Mouse (Mus musculus): ENCODE measurements at regions not wholly inside any gene's neighbourhood (a gene's known extent, or its start where the extent isn't known, plus 50 kb on each side); places are given as distances from the start of the nearest gene placed in this dataset.

DNA sequence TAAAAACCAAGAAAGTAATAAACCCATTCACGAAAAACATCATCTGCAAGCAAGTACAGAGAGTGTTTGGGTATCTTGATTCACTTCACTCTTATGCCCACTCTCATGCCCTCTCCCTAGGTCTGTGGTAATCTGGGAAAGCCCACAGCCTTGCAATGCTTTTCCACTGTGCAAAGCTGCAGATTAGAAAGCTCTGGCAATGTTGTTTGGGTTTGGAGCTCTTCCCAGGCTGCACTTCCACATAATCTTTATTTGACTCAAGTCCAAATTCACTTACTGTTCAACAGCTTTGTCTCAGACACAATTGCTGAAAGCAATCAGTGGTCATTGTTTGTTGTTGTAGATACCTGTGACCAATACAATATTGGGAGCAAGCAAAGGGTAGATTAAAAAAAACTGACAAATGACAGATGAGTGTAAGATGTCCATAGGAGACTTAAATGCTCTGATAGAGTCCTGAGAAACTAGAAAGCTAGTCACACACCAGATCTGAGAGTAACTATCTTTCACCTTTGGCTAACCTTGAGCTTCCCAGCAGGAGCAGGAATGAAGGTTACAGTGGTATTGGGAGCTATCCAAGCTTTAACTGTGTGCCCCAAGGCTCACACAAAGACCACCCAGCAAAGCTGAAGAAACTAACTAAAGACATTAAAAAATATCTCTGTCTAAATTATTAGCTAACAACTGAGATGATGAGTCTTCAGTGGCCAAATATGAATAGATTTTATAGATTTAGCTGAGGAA is 325.7 kb upstream of the Klf12 start:
- Histone ChIP-seq H3K4me2 (ENCODE audit: low read depth) (no peak overlapping the region), H3K27me3 (ENCODE audit: control insufficient read depth, insufficient read depth, insufficient read length) (no peaks in the 10 kb centered on the region), H3K79me2 (ENCODE audit: control insufficient read depth, insufficient read depth) (no peaks in the 10 kb centered on the region), H3K4me3 (no peak overlapping the region), H3ac (ENCODE audit: control insufficient read depth, insufficient read length) (no peak overlapping the region), H3K36me3 (ENCODE audit: control insufficient read depth, insufficient read depth) (no peaks in the 10 kb centered on the region)
- TF ChIP-seq MYOG (IDR thresholded peaks at IDR 0.05; ENCODE audit: control insufficient read depth in 1 of 3, insufficient read depth in 1 of 3, insufficient read length in 2 of 3, low read depth in 2 of 3): no peak
- no peak for TF ChIP-seq CEBPB (IDR thresholded peaks at IDR 0.05; ENCODE audit: insufficient read depth, poor library complexity, severe bottlenecking)
- no peak for TF ChIP-seq TCF12 (IDR thresholded peaks at IDR 0.05; ENCODE audit: insufficient read depth, poor library complexity, severe bottlenecking)
- no peak for TF ChIP-seq REST (IDR thresholded peaks at IDR 0.05; ENCODE audit: insufficient read depth, insufficient read length)
- TF ChIP-seq POLR2A (IDR thresholded peaks at IDR 0.05; ENCODE audit: insufficient read length, low read depth): no peak
- no peak for TF ChIP-seq MAX (IDR thresholded peaks at IDR 0.05; ENCODE audit: low read depth)
- TF ChIP-seq E2F4 (IDR thresholded peaks at IDR 0.05; ENCODE audit: insufficient read depth): no peak

DNA sequence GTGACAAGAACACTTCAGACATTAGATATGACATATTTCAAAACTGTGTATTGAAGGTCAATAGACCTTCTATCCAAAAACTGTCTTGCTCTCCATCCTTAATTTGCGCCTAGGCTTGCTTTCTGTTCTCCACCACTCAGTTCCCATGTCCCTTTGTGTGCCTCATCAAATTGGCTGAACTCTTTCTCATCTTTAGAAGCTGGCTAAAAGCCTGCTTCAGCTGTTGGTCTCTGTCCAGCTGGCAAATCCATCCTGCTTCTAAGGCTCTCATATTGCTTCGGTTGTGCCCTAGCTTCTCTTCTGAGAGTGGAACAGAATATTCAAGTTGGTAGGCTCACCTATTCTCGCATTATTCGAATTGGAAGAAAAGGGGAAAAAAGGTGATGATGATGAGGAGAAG is 322.6 kb upstream of the Klf12 start:
- H3ac ChIP-seq (ENCODE audit: control insufficient read depth, insufficient read length): no peak overlapping the region
- no peak for TF ChIP-seq MYOD1 (IDR thresholded peaks at IDR 0.05; ENCODE audit: control insufficient read depth in 1 of 3, insufficient read length in 2 of 3, low read depth in 2 of 3)
- no peak for TF ChIP-seq MYOG (IDR thresholded peaks at IDR 0.05; ENCODE audit: control insufficient read depth in 1 of 3, insufficient read depth in 1 of 3, insufficient read length in 2 of 3, low read depth in 2 of 3)
- no peaks in the 10 kb centered on the region for H3K27me3 ChIP-seq (ENCODE audit: control insufficient read depth, insufficient read depth, insufficient read length)
- no peaks in the 10 kb centered on the region for H3K79me2 ChIP-seq (ENCODE audit: control insufficient read depth, insufficient read depth)
- H3K4me3 ChIP-seq: no peak overlapping the region
- H3K36me3 ChIP-seq (ENCODE audit: control insufficient read depth, insufficient read depth): no peaks in the 10 kb centered on the region
- no peak overlapping the region for H3K4me2 ChIP-seq (ENCODE audit: low read depth)

DNA sequence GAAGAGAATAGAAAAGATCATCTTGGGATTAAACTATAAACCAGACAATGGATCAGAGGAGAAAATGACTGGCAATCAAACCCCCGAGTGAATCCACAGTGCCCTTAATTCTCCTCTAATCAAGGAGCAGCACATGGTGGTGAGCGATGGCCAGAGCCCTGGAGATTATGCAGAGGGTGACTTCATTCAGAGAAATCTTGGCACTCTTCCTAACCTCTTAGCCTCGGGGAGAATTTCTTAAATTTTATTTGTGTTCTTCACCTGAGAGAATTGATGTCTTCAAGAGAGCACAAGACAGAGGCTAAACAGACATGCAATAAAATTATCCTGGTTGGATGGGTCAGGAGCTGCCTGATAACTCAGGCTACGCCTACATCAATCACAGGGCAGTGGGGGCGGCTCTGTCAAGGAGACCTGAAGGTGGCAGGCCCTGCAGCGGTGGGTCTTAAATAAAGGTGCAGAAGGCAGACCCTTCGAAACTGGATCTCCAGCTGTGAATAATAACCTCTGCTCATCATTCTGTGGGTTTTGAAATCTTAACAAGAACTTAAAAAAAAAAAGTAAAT is 316.5 kb upstream of the Klf12 start:
- Histone ChIP-seq H3ac (ENCODE audit: control insufficient read depth, insufficient read length) (no peak overlapping the region), H3K4me3 (no peak overlapping the region), H3K4me2 (ENCODE audit: low read depth) (no peak overlapping the region), H3K36me3 (ENCODE audit: control insufficient read depth, insufficient read depth) (no peaks in the 10 kb centered on the region), H3K27me3 (ENCODE audit: control insufficient read depth, insufficient read depth, insufficient read length) (no peaks in the 10 kb centered on the region), H3K79me2 (ENCODE audit: control insufficient read depth, insufficient read depth) (no peaks in the 10 kb centered on the region)
- TF ChIP-seq CEBPB (IDR thresholded peaks at IDR 0.05; ENCODE audit: insufficient read depth, poor library complexity, severe bottlenecking) (no peak), TCF12 (IDR thresholded peaks at IDR 0.05; ENCODE audit: insufficient read depth, poor library complexity, severe bottlenecking) (no peak), REST (IDR thresholded peaks at IDR 0.05; ENCODE audit: insufficient read depth, insufficient read length) (no peak), USF1 (IDR thresholded peaks at IDR 0.05; ENCODE audit: low read depth) (no peak)

DNA sequence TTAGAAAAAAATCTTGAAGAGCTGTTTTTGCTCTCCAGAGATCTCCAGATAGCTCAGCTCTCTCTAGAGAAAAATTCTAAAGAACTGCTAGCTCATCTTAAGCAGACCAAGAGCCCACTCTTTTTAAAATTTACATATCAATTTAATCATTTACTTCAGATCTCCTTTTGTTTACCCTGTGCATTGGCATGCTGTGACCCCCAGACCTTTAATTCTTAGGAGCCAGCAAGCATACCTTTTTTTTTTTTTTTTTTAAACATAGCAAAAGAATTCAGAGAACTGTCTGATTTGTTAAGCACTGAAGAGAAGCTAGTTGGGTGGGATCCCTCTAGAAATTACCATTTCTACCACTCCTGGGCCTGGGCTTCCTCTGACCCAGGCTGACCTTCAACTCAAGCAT is 285.5 kb upstream of the Klf12 start:
- Histone ChIP-seq H3ac (ENCODE audit: control insufficient read depth, insufficient read length) (no peak overlapping the region), H3K4me2 (ENCODE audit: low read depth) (no peak overlapping the region), H3K27me3 (ENCODE audit: control insufficient read depth, insufficient read depth, insufficient read length) (no peaks in the 10 kb centered on the region), H3K4me3 (no peak overlapping the region), H3K79me2 (ENCODE audit: control insufficient read depth, insufficient read depth) (no peaks in the 10 kb centered on the region), H3K36me3 (ENCODE audit: control insufficient read depth, insufficient read depth) (no peaks in the 10 kb centered on the region)
- TF ChIP-seq TCF12 (IDR thresholded peaks at IDR 0.05; ENCODE audit: insufficient read depth, poor library complexity, severe bottlenecking) (no peak), POLR2A (IDR thresholded peaks at IDR 0.05; ENCODE audit: insufficient read length, low read depth) (no peak), SRF (IDR thresholded peaks at IDR 0.05; ENCODE audit: control insufficient read depth, insufficient read length, low read depth) (no peak), MAX (IDR thresholded peaks at IDR 0.05; ENCODE audit: low read depth) (no peak), CEBPB (IDR thresholded peaks at IDR 0.05; ENCODE audit: insufficient read depth, poor library complexity, severe bottlenecking) (no peak), TCF3 (IDR thresholded peaks at IDR 0.05; ENCODE audit: insufficient read length, low read depth) (no peak), E2F4 (IDR thresholded peaks at IDR 0.05; ENCODE audit: insufficient read depth) (no peak), USF1 (IDR thresholded peaks at IDR 0.05; ENCODE audit: low read depth) (no peak), MYOG (IDR thresholded peaks at IDR 0.05; ENCODE audit: control insufficient read depth in 1 of 3, insufficient read depth in 1 of 3, insufficient read length in 2 of 3, low read depth in 2 of 3) (no peak), MYOD1 (IDR thresholded peaks at IDR 0.05; ENCODE audit: control insufficient read depth in 1 of 3, insufficient read length in 2 of 3, low read depth in 2 of 3) (no peak), POLR2AphosphoS2 (IDR thresholded peaks at IDR 0.05; ENCODE audit: insufficient read length, low read depth) (no peak), REST (IDR thresholded peaks at IDR 0.05; ENCODE audit: insufficient read depth, insufficient read length) (no peak)

DNA sequence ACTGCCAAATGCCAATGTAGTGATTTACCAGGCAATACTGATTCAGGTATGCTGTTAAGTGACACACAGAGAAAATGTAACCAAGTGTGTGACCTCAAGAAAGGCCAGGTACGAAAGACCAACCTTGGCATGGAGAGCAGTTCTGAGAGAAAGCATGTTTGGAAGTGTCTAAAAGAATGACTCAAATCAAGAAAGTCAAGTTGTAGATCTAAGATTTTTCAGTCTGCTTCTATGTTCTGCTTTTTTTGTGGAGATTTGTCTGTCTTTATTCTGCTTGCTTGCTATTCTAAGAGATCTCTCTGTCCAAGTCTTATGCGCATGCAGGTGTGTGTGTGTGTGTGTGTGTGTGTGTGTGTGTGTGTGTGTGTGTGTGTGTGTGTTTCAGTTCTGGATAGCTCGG is 277.4 kb upstream of the Klf12 start:
- TF ChIP-seq CEBPB (IDR thresholded peaks at IDR 0.05; ENCODE audit: insufficient read depth, poor library complexity, severe bottlenecking) (no peak), MYOD1 (IDR thresholded peaks at IDR 0.05; ENCODE audit: control insufficient read depth in 1 of 3, insufficient read length in 2 of 3, low read depth in 2 of 3) (no peak), TCF3 (IDR thresholded peaks at IDR 0.05; ENCODE audit: insufficient read length, low read depth) (no peak), MAX (IDR thresholded peaks at IDR 0.05; ENCODE audit: low read depth) (no peak), USF1 (IDR thresholded peaks at IDR 0.05; ENCODE audit: low read depth) (no peak), SRF (IDR thresholded peaks at IDR 0.05; ENCODE audit: control insufficient read depth, insufficient read length, low read depth) (no peak), E2F4 (IDR thresholded peaks at IDR 0.05; ENCODE audit: insufficient read depth) (no peak), TCF12 (IDR thresholded peaks at IDR 0.05; ENCODE audit: insufficient read depth, poor library complexity, severe bottlenecking) (no peak), REST (IDR thresholded peaks at IDR 0.05; ENCODE audit: insufficient read depth, insufficient read length) (no peak), POLR2AphosphoS2 (IDR thresholded peaks at IDR 0.05; ENCODE audit: insufficient read length, low read depth) (no peak), MYOG (IDR thresholded peaks at IDR 0.05; ENCODE audit: control insufficient read depth in 1 of 3, insufficient read depth in 1 of 3, insufficient read length in 2 of 3, low read depth in 2 of 3) (no peak), POLR2A (IDR thresholded peaks at IDR 0.05; ENCODE audit: insufficient read length, low read depth) (no peak)
- Histone ChIP-seq H3ac (ENCODE audit: control insufficient read depth, insufficient read length) (no peak overlapping the region), H3K79me2 (ENCODE audit: control insufficient read depth, insufficient read depth) (no peaks in the 10 kb centered on the region), H3K4me3 (no peak overlapping the region), H3K27me3 (ENCODE audit: control insufficient read depth, insufficient read depth, insufficient read length) (no peaks in the 10 kb centered on the region), H3K4me2 (ENCODE audit: low read depth) (no peak overlapping the region), H3K36me3 (ENCODE audit: control insufficient read depth, insufficient read depth) (no peaks in the 10 kb centered on the region)

All from myocyte (in vitro differentiated cells).